Mouse (Mus musculus): ENCODE data around the gene Gpr153. TPM values are rescaled to one million over a fixed set of nuclear protein-coding genes. Genes with fewer than 3 reads are reported as not detected.
A peak's percentile ranks its signal among the peaks of the same experiment; 100 is the strongest.

The Gpr153 gene
- polyA plus RNA-seq, 1 experiment from 2014 or later, result 6.9 TPM

DNA sequence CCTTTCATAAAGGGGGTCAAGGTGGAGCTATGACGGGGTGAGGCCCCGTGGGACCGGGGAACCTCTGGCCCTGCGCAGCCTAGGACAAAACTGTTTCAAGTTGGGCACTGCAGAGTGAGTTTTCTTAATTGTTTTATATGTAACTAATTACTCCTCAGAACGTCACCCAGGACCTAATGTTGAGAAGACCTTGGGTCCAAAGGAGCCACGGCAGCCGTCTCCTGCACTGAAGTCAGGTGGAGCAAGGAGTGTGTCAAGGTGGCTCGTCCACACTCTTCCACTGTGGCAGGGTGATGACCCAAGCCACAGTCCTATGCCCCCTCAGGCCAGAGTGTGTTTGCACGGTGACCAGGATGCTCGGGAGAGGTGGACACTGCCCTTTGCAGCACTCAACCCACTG is 29.1 kb downstream of the Gpr153 start:
- no peaks in the 10 kb centered on the region for H3K9me3 ChIP-seq (ENCODE audit: control insufficient read depth, low read length)
- WGBS, result 92% methylated on average over 10 of the region's 10 CpGs
- no peak overlapping the region for H3K4me2 ChIP-seq (replicated peaks; ENCODE audit: low read depth)
- no peak overlapping the region for H3K9ac ChIP-seq (ENCODE audit: low read length)
- no peak overlapping the region for H3K4me3 ChIP-seq (ENCODE audit: low read depth, low read length)
- H3K27me3 ChIP-seq (ENCODE audit: control insufficient read depth, insufficient read depth, low read length), result no peaks in the 10 kb centered on the region
- ATAC-seq (ENCODE audit: low FRiP score, low TSS enrichment), result no peak
- no peak for DNase-seq (ENCODE audit: low spot score)
- H3K36me3 ChIP-seq (ENCODE audit: control insufficient read depth, insufficient read depth, low read length), result peaks cover 8% of the 10 kb centered on the region
- no peak for TF ChIP-seq CTCF (IDR thresholded peaks at IDR 0.05; ENCODE audit: low read depth)
- no peak for TF ChIP-seq EP300 (optimal IDR thresholded peaks at IDR 0.05)
- H3K4me1 ChIP-seq (replicated peaks; ENCODE audit: control insufficient read depth, insufficient read depth), result peaks cover 2% of the 10 kb centered on the region; the same call in 1 of the 2 replicates
- no peak overlapping the region for H3K27ac ChIP-seq (replicated peaks)

DNA sequence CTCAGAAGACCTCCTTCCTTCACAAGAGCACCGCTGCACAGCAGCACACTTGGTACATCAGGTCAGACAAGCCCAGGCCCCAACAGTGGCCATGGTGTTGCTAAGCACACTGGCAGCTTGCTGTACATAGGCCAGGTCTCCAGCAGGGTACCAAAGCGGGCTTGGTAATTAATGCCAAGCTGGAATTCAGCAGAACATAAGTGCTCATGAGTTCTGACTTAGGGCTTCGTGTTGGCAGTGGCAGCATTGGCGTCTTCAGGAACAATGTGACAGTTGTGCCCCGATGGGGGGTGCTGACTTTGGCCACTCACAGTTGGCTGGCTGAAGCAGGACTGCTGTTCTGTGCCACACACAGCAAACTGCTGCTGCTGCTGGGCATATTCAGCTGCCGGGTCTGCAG is 30.7 kb downstream of the Gpr153 start:
- H3K4me3 ChIP-seq (ENCODE audit: low read depth, low read length), result no peak overlapping the region
- no peak overlapping the region for H3K9ac ChIP-seq (ENCODE audit: low read length)
- ATAC-seq (ENCODE audit: low FRiP score, low TSS enrichment) (no peak), DNase-seq (ENCODE audit: low spot score) (no peak)
- no peak for TF ChIP-seq EP300 (optimal IDR thresholded peaks at IDR 0.05)
- no peak for TF ChIP-seq CTCF (IDR thresholded peaks at IDR 0.05; ENCODE audit: low read depth)
- no peak overlapping the region for H3K4me2 ChIP-seq (replicated peaks; ENCODE audit: low read depth)
- peaks cover 12% of the 10 kb centered on the region for H3K36me3 ChIP-seq (ENCODE audit: control insufficient read depth, insufficient read depth, low read length)
- H3K9me3 ChIP-seq (ENCODE audit: control insufficient read depth, low read length), result no peaks in the 10 kb centered on the region
- H3K27me3 ChIP-seq (ENCODE audit: control insufficient read depth, insufficient read depth, low read length), result no peaks in the 10 kb centered on the region
- H3K4me1 ChIP-seq (replicated peaks; ENCODE audit: control insufficient read depth, insufficient read depth), result no peaks in the 10 kb centered on the region
- no peak overlapping the region for H3K27ac ChIP-seq (replicated peaks)
- 89% methylated on average over 6 of the region's 6 CpGs for WGBS

DNA sequence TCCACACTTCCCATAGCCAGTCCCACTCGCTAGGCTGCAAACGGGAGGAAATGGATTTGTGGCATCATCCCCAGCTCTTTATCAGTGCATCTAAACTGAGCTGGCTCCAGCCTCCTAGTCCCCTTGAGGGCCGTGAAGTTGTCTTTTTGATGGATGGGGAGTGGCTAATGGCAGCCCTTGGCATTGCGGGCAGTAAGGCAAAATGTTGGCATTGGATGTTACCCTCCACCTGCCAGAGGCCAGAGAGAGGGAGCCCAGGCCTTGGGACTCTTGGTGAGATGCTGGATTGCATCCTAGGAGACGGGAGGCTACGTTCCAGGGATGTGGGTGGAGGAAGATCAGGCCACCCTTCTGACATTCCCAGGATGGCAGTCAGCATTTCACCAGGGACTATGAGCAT is 32.0 kb downstream of the Gpr153 start:
- Histone ChIP-seq H3K4me3 (ENCODE audit: low read depth, low read length) (no peak overlapping the region), H3K9me3 (ENCODE audit: control insufficient read depth, low read length) (no peaks in the 10 kb centered on the region), H3K9ac (ENCODE audit: low read length) (no peak overlapping the region), H3K4me2 (replicated peaks; ENCODE audit: low read depth) (no peak overlapping the region), H3K36me3 (ENCODE audit: control insufficient read depth, insufficient read depth, low read length) (peaks cover 7% of the 10 kb centered on the region; the same call in 1 of the 2 replicates), H3K4me1 (replicated peaks; ENCODE audit: control insufficient read depth, insufficient read depth) (no peaks in the 10 kb centered on the region), H3K27me3 (ENCODE audit: control insufficient read depth, insufficient read depth, low read length) (no peaks in the 10 kb centered on the region), H3K27ac (replicated peaks) (no peak overlapping the region)
- TF ChIP-seq CTCF (IDR thresholded peaks at IDR 0.05; ENCODE audit: low read depth), result no peak
- TF ChIP-seq EP300 (optimal IDR thresholded peaks at IDR 0.05), result no peak
- ATAC-seq (ENCODE audit: low FRiP score, low TSS enrichment) (no peak), DNase-seq (ENCODE audit: low spot score) (no peak)
- WGBS, result 73% methylated on average over 6 of the region's 6 CpGs

DNA sequence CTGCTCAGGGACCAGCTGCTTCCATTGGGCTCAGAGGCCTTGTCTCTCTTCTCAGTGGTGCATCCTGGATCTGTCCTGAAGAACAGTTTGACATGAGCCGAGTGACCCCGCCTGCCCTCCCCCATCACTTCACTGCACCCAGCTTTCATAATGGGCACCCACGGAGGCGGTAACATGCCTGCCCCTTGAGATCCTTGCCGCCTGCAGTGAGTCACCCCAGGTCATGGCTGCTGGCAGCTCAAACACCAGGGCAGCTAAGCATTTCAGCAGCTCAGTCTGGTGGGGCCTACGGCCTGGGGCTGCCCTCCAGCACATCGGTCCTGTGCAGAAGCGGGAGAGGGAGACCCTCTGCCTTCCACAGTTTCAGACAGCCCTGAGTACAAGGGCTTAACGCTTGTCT is 33.5 kb downstream of the Gpr153 start:
- Histone ChIP-seq H3K4me3 (ENCODE audit: low read depth, low read length) (no peak overlapping the region), H3K4me2 (replicated peaks; ENCODE audit: low read depth) (no peak overlapping the region), H3K9me3 (ENCODE audit: control insufficient read depth, low read length) (no peaks in the 10 kb centered on the region), H3K36me3 (ENCODE audit: control insufficient read depth, insufficient read depth, low read length) (peaks cover 7% of the 10 kb centered on the region; the same call in 1 of the 2 replicates), H3K9ac (ENCODE audit: low read length) (no peak overlapping the region), H3K27ac (replicated peaks) (no peak overlapping the region), H3K4me1 (replicated peaks; ENCODE audit: control insufficient read depth, insufficient read depth) (no peaks in the 10 kb centered on the region), H3K27me3 (ENCODE audit: control insufficient read depth, insufficient read depth, low read length) (peaks cover 3% of the 10 kb centered on the region; the same call in 1 of the 2 replicates)
- 82% methylated on average over 9 of the region's 9 CpGs for WGBS
- no peak for DNase-seq (ENCODE audit: low spot score)
- ATAC-seq (ENCODE audit: low FRiP score, low TSS enrichment), result no peak
- TF ChIP-seq EP300 (optimal IDR thresholded peaks at IDR 0.05) (no peak), CTCF (IDR thresholded peaks at IDR 0.05; ENCODE audit: low read depth) (no peak)

DNA sequence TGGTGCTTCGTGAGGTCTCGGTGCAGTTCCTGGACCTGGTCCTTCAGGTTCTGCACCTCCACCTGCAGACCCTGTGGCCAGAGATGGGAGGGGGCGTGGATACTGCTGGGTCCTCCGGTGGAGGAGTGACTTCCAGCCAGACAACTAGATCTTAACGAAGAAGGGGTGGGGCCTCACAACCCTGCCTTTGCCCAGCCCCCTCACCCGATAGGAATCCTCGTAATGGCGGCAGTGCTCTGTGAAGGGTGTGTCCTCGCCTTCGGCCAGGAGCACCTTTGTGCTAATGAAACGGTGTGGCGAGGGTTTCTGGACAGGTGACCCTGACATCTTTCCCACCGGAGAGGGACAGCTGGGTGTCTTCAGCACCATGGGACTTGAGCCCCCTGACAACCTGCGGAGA is 38.2 kb downstream of the Gpr153 start:
- Histone ChIP-seq H3K4me2 (replicated peaks; ENCODE audit: low read depth) (peak overlapping the region; percentile 21; the same call in 1 of the 2 replicates), H3K9ac (ENCODE audit: low read length) (no peak overlapping the region), H3K9me3 (ENCODE audit: control insufficient read depth, low read length) (no peaks in the 10 kb centered on the region), H3K4me1 (replicated peaks; ENCODE audit: control insufficient read depth, insufficient read depth) (no peaks in the 10 kb centered on the region), H3K27me3 (ENCODE audit: control insufficient read depth, insufficient read depth, low read length) (peaks cover 20% of the 10 kb centered on the region; the same call in 1 of the 2 replicates), H3K27ac (replicated peaks) (no peak overlapping the region), H3K4me3 (ENCODE audit: low read depth, low read length) (peak overlapping the region; percentile 4; the same call in 1 of the 2 replicates), H3K36me3 (ENCODE audit: control insufficient read depth, insufficient read depth, low read length) (peaks cover 4% of the 10 kb centered on the region; the same call in 1 of the 2 replicates)
- ATAC-seq (ENCODE audit: low FRiP score, low TSS enrichment), result no peak
- WGBS, result 7% methylated on average over 14 of the region's 14 CpGs
- no peak for DNase-seq (ENCODE audit: low spot score)
- TF ChIP-seq EP300 (optimal IDR thresholded peaks at IDR 0.05) (no peak), CTCF (IDR thresholded peaks at IDR 0.05; ENCODE audit: low read depth) (no peak)

DNA sequence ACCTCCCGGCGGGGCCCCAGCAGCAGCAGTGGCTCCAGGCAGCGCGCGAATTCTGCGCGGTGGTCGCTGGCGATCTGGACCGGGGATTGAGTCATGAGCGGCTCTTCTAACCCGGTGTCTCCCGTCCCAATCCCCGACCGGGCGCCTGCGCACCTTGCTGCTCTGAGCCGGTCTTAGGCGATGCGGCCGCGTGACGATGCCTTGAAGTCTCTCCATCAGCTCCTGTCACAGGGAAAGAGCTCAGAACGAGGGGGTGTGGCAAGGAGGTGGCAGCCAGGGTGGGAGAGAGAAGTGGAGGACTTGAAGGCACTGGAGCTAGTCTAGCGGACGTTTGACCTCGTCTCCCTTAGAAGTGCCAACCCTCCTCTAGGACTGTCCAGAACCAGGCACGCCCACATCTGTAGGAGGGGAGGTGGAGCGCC is 39.2 kb downstream of the Gpr153 start:
- WGBS, result under 1% methylated on average over 29 of the region's 29 CpGs
- Histone ChIP-seq H3K4me1 (replicated peaks; ENCODE audit: control insufficient read depth, insufficient read depth) (no peaks in the 10 kb centered on the region), H3K27me3 (ENCODE audit: control insufficient read depth, insufficient read depth, low read length) (peaks cover 20% of the 10 kb centered on the region), H3K36me3 (ENCODE audit: control insufficient read depth, insufficient read depth, low read length) (peaks cover 4% of the 10 kb centered on the region; the same call in 1 of the 2 replicates), H3K27ac (replicated peaks) (no peak overlapping the region), H3K9ac (ENCODE audit: low read length) (no peak overlapping the region), H3K4me2 (replicated peaks; ENCODE audit: low read depth) (peak overlapping the region; percentile 56), H3K4me3 (ENCODE audit: low read depth, low read length) (peak overlapping the region; percentile 29), H3K9me3 (ENCODE audit: control insufficient read depth, low read length) (no peaks in the 10 kb centered on the region)
- ATAC-seq (ENCODE audit: low FRiP score, low TSS enrichment) (peak; percentile 45), DNase-seq (ENCODE audit: low spot score) (peak; percentile 37)
- no peak for TF ChIP-seq CTCF (IDR thresholded peaks at IDR 0.05; ENCODE audit: low read depth)
- TF ChIP-seq EP300 (optimal IDR thresholded peaks at IDR 0.05), result no peak
